Mouse (Mus musculus): ENCODE measurements around the gene Ccdc40. TPM values are rescaled to one million over a fixed set of nuclear protein-coding genes. Genes with fewer than 3 reads are reported as not detected.

The Ccdc40 gene
- total and polyA plus RNA-seq, 2 experiments, result 0.09 TPM; not detected in 1

DNA sequence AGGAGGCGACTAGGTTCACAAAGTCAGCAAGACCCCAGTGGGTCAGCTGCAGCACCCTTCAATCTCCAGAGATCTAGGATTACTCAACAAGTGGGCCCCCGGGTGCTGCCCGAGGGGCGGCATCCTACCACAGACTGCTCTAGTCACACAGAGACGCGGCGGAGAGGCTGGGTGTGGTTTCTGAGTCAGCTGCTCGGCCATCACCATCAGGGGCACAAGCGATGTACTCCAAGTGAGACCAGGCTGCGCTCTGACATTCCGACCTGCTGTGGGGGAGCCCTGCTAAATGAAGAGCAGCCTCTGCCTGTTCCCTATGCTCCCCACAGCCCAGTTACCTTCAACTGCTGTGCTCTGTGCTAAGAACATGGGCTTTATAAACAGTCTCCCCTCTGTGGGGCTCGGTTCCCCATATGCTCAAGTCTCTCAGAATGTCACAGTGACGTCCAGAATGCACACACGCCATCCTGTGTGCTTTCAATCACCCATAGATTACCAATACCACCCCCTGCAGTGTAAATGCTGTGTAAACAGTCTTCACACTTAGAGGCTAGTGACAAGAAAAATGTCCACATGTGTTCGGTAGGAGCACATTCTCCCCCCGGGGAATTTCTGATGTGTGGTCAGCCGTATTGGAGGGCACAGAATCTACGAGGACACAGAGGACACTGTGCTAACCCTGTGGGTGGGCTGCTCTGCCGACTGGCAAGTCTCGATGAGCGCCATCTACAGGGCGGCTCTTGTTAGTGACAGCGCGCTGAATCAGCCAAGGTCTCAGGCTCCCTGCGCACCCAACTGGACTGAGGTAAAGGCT is 41.2 kb upstream of the Ccdc40 start:
- Histone ChIP-seq H3K27me3 (ENCODE audit: control insufficient read depth, insufficient read depth, low read length) (no peaks in the 10 kb centered on the region), H3K4me1 (ENCODE audit: control insufficient read depth, insufficient read depth, low read length) (peaks cover 31% of the 10 kb centered on the region), H3K79me2 (ENCODE audit: control insufficient read depth, insufficient read depth, low read length) (peaks cover 3% of the 10 kb centered on the region; the same call in 1 of the 2 replicates), H3K9ac (ENCODE audit: low read depth, low read length) (no peak overlapping the region), H3K27ac (replicated peaks; ENCODE audit: insufficient read depth, low read depth, low read length) (peak overlapping the region; percentile 24; the same call in 1 of the 2 replicates), H3K36me3 (ENCODE audit: control insufficient read depth, insufficient read depth, low read length) (no peaks in the 10 kb centered on the region), H3K4me3 (ENCODE audit: insufficient read depth, low read depth, low read length) (no peak overlapping the region)
- DNase-seq (ENCODE audit: extremely low read depth, low read depth, low spot score), result no peak
- TF ChIP-seq CTCF (IDR thresholded peaks at IDR 0.05; ENCODE audit: low read depth, low read length), result peak; percentile 83
- no peak for TF ChIP-seq POLR2A (IDR thresholded peaks at IDR 0.05; ENCODE audit: extremely low read depth, insufficient read depth, low read length)
- WGBS, result 64% methylated on average over 25 of the region's 25 CpGs

DNA sequence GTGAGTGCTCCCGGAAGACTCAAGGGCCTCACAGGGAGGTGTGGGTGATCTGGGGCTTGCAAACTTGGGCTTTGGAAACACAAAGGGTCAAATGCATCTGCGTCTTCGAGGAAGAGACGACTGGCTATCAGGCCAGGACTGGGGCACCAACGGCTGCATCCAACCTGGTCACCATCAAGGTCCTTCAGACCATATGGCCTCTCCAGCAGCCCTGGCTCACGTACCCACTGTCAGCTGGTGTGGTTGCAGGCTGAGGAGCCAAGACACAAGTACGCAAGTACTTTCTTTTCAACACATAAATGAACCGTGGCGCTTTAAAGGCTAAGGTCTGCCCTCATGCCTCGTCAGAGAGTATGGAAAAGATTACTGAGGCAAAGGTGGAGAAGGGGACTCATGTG is 40.6 kb upstream of the Ccdc40 start:
- Histone ChIP-seq H3K36me3 (ENCODE audit: control insufficient read depth, insufficient read depth, low read length) (no peaks in the 10 kb centered on the region), H3K27ac (replicated peaks; ENCODE audit: insufficient read depth, low read depth, low read length) (no peak overlapping the region), H3K79me2 (ENCODE audit: control insufficient read depth, insufficient read depth, low read length) (no peaks in the 10 kb centered on the region), H3K27me3 (ENCODE audit: control insufficient read depth, insufficient read depth, low read length) (no peaks in the 10 kb centered on the region), H3K4me1 (ENCODE audit: control insufficient read depth, insufficient read depth, low read length) (peaks cover 29% of the 10 kb centered on the region), H3K4me3 (ENCODE audit: insufficient read depth, low read depth, low read length) (no peak overlapping the region), H3K9ac (ENCODE audit: low read depth, low read length) (no peak overlapping the region)
- WGBS, result 65% methylated on average over 10 of the region's 10 CpGs
- no peak for DNase-seq (ENCODE audit: extremely low read depth, low read depth, low spot score)
- TF ChIP-seq POLR2A (IDR thresholded peaks at IDR 0.05; ENCODE audit: extremely low read depth, insufficient read depth, low read length) (no peak), CTCF (IDR thresholded peaks at IDR 0.05; ENCODE audit: low read depth, low read length) (no peak)

DNA sequence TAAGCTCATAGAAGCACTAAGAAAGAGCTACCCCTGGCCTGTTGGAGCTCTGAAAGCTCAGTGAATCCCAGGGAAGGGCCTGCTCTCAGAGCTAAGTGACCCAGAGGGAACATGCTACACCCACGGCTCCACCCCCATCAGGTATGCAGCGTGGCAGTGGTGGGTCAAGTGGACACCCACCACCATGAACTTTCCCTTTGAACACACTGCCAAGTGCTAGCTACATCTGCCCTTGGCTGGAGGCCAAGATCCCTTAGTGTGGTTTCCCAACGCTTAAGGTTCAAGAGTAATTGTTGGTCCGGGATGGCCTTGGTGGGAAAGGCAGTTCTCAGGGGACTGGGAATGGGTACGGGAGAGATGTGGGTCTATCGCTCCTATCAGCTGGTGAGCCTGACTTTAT is 40.0 kb upstream of the Ccdc40 start:
- Histone ChIP-seq H3K79me2 (ENCODE audit: control insufficient read depth, insufficient read depth, low read length) (no peaks in the 10 kb centered on the region), H3K4me3 (ENCODE audit: insufficient read depth, low read depth, low read length) (no peak overlapping the region), H3K27me3 (ENCODE audit: control insufficient read depth, insufficient read depth, low read length) (no peaks in the 10 kb centered on the region), H3K27ac (replicated peaks; ENCODE audit: insufficient read depth, low read depth, low read length) (no peak overlapping the region), H3K9ac (ENCODE audit: low read depth, low read length) (no peak overlapping the region), H3K36me3 (ENCODE audit: control insufficient read depth, insufficient read depth, low read length) (no peaks in the 10 kb centered on the region), H3K4me1 (ENCODE audit: control insufficient read depth, insufficient read depth, low read length) (peaks cover 26% of the 10 kb centered on the region)
- no peak for TF ChIP-seq CTCF (IDR thresholded peaks at IDR 0.05; ENCODE audit: low read depth, low read length)
- no peak for TF ChIP-seq POLR2A (IDR thresholded peaks at IDR 0.05; ENCODE audit: extremely low read depth, insufficient read depth, low read length)
- WGBS, result 23% methylated on average over 6 of the region's 6 CpGs
- peak; percentile 79 for DNase-seq (ENCODE audit: extremely low read depth, low read depth, low spot score)

DNA sequence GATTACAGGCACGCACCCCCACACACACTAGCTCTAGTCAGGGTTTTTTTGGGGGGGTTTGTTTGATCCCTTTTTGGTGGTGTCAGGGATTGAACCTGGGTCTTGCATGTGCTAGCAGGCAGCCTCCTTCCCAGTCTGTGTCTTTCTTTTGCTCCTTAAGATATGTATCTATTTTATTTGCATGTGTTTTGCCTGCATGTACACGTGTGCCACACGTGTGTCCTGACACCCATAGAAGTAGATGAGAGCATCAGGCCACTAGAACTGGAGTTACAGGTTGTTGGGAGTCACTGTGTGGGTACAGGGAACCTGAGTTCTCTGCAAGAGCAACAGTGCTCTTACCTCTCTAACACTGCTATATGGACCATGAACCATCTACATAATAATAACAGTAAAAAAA is 39.1 kb upstream of the Ccdc40 start:
- Histone ChIP-seq H3K27me3 (ENCODE audit: control insufficient read depth, insufficient read depth, low read length) (no peaks in the 10 kb centered on the region), H3K79me2 (ENCODE audit: control insufficient read depth, insufficient read depth, low read length) (no peaks in the 10 kb centered on the region), H3K4me3 (ENCODE audit: insufficient read depth, low read depth, low read length) (no peak overlapping the region), H3K4me1 (ENCODE audit: control insufficient read depth, insufficient read depth, low read length) (peaks cover 19% of the 10 kb centered on the region), H3K9ac (ENCODE audit: low read depth, low read length) (no peak overlapping the region), H3K27ac (replicated peaks; ENCODE audit: insufficient read depth, low read depth, low read length) (no peak overlapping the region), H3K36me3 (ENCODE audit: control insufficient read depth, insufficient read depth, low read length) (no peaks in the 10 kb centered on the region)
- TF ChIP-seq POLR2A (IDR thresholded peaks at IDR 0.05; ENCODE audit: extremely low read depth, insufficient read depth, low read length) (no peak), CTCF (IDR thresholded peaks at IDR 0.05; ENCODE audit: low read depth, low read length) (no peak)
- no peak for DNase-seq (ENCODE audit: extremely low read depth, low read depth, low spot score)
- WGBS, result 97% methylated on average over 3 of the region's 3 CpGs

DNA sequence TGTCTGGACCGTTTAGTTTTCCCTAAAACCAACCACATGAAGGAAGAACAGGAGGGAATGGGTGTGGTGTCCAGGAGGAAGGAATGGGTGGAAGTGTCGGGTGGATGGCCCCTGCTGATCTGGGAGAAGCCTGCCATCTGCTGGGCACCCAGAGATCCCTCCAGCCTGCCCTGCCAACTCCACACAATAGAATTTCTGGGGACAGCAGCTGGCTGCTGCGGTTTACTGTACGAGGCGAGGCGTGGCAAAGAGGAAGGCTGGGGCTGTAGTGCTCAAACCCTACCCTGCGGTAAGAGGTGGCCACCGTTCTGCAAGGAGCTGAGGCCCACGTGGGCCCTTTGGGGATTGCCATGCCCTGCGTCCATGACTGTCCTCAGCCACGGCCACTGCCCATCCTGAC is 37.9 kb upstream of the Ccdc40 start:
- H3K9ac ChIP-seq (ENCODE audit: low read depth, low read length), result peak overlapping the region; percentile 25; the same call in 1 of the 2 replicates
- H3K27ac ChIP-seq (replicated peaks; ENCODE audit: insufficient read depth, low read depth, low read length), result no peak overlapping the region
- no peaks in the 10 kb centered on the region for H3K27me3 ChIP-seq (ENCODE audit: control insufficient read depth, insufficient read depth, low read length)
- peak; percentile 56 for DNase-seq (ENCODE audit: extremely low read depth, low read depth, low spot score)
- 27% methylated on average over 11 of the region's 11 CpGs for WGBS
- H3K4me3 ChIP-seq (ENCODE audit: insufficient read depth, low read depth, low read length), result no peak overlapping the region
- no peaks in the 10 kb centered on the region for H3K36me3 ChIP-seq (ENCODE audit: control insufficient read depth, insufficient read depth, low read length)
- peaks cover 9% of the 10 kb centered on the region for H3K4me1 ChIP-seq (ENCODE audit: control insufficient read depth, insufficient read depth, low read length)
- TF ChIP-seq CTCF (IDR thresholded peaks at IDR 0.05; ENCODE audit: low read depth, low read length), result peak; percentile 95
- no peak for TF ChIP-seq POLR2A (IDR thresholded peaks at IDR 0.05; ENCODE audit: extremely low read depth, insufficient read depth, low read length)
- no peaks in the 10 kb centered on the region for H3K79me2 ChIP-seq (ENCODE audit: control insufficient read depth, insufficient read depth, low read length)

DNA sequence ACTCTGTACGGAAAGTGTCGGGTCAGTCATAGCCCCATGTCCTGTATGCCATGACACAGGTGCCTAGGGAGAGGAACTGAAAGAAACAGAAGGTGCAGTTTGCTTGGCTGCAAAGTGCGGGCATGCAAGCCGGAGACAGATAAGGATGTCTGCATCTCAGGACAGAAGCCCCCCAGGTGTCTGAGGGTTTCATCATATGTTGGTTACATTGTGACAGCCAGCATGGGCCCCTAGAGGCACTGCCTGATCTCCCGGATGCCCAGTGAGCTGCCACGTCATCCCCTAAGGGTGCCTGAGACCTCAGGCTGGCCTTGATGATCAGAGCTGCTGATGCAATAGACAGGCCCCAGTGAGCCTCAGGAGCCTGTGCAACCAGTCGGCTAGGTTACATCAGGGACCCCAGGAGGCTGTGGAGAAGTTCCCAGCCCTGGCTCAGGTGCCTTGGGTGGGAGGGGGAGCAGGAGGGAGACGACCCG is 36.7 kb upstream of the Ccdc40 start:
- H3K4me3 ChIP-seq (ENCODE audit: insufficient read depth, low read depth, low read length), result no peak overlapping the region
- 80% methylated on average over 9 of the region's 9 CpGs for WGBS
- no peak for DNase-seq (ENCODE audit: extremely low read depth, low read depth, low spot score)
- H3K36me3 ChIP-seq (ENCODE audit: control insufficient read depth, insufficient read depth, low read length), result no peaks in the 10 kb centered on the region
- H3K4me1 ChIP-seq (ENCODE audit: control insufficient read depth, insufficient read depth, low read length), result peaks cover 6% of the 10 kb centered on the region
- no peaks in the 10 kb centered on the region for H3K79me2 ChIP-seq (ENCODE audit: control insufficient read depth, insufficient read depth, low read length)
- TF ChIP-seq POLR2A (IDR thresholded peaks at IDR 0.05; ENCODE audit: extremely low read depth, insufficient read depth, low read length), result no peak
- no peak overlapping the region for H3K9ac ChIP-seq (ENCODE audit: low read depth, low read length)
- no peak overlapping the region for H3K27ac ChIP-seq (replicated peaks; ENCODE audit: insufficient read depth, low read depth, low read length)
- no peaks in the 10 kb centered on the region for H3K27me3 ChIP-seq (ENCODE audit: control insufficient read depth, insufficient read depth, low read length)
